Mouse (Mus musculus): ENCODE results near the gene Echs1.

DNA sequence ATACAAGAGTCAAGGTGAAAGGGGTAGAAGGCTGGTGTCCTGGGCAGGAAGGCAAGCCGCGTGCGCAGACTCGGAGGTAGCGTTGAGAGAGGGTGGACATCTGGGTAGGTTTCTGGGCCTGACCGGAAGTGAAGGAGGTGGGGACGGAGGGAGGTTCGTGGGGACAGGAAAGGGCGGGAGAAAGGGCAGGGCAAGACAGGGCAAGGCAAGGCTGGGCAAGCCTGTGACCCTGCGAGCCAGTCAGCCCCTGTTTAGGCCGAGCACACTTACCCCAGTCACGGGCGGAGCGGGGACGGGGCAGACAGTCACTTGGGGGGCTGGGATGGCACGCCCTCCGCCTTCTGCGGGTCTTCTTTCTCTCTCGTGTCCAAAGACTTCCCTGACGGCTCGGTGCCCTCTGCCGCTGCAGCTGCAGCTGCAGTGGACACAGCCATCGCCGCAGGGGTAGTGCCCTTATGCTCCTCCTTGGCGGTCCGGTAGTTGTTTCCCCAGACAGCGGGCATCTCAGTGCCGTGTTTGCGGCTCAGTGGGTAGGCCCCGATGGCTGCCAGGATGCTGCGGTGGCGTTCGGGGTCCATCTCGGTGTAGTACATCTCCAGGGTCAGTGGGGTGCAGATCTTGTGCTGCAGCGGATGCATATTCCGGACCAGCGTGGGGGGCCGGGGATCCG, 46.1 kb downstream of the Echs1 start:
- TF ChIP-seq CTCF (IDR thresholded peaks at IDR 0.05; ENCODE audit: borderline replicate concordance, control insufficient read depth, extremely low read depth, insufficient read depth, low read length, poor library complexity) (no peak), POLR2A (IDR thresholded peaks at IDR 0.05; ENCODE audit: control insufficient read depth, extremely low read depth, insufficient read depth, low read length, poor library complexity) (no peak)
